Mouse (Mus musculus) gastrocnemius, adult 2 months (tissue): Measurements from ENCODE around the gene Tradd. TPM values are rescaled to one million over a fixed set of nuclear protein-coding genes. Genes with fewer than 3 reads are reported as not detected.
"Not testable (repeated sequence)": the region's sequence is repeated elsewhere in the genome, so short reads cannot be mapped to it uniquely, and the experiment has no call there.

Source experiments
- DNase-seq: peaks from one replicate; pipeline ENCODE4 v3.0.0; 2022
- H3K27ac ChIP-seq: fragments of 200-600 bp; 2 replicates; pipeline ENCODE4 v1.8.1; 2022; ENCODE audit warnings: mild to moderate bottlenecking
- H3K4me3 ChIP-seq: fragments of 200-600 bp; 2 replicates; pipeline ENCODE4 v1.8.1; 2022; ENCODE audit warnings: mild to moderate bottlenecking, moderate library complexity
- CTCF ChIP-seq: fragments of 200-600 bp; IDR thresholded peaks from 2 replicates; pipeline ENCODE4 v1.8.1; 2022; ENCODE audit warnings: antibody characterized with exemption, mild to moderate bottlenecking, moderate library complexity
- intact Hi-C: fragments of 180-260 bp; cut with DNase I; formaldehyde crosslinking; loops from one replicate; pipeline ENCODE4 v1.15.1; 2025
- total RNA-seq, 2 experiments: library from RNA; stranded (reverse); gene quantifications; 2 replicates each; pipeline ENCODE4 v1.2.3; 2021

The Tradd gene
- total RNA-seq, 2 experiments from 2014 or later: 2.4 to 2.9 TPM

- intact Hi-C loops: no loop called here
- Histone ChIP-seq H3K27ac (no peak overlapping the region), H3K4me3 (no peak overlapping the region)
- TF ChIP-seq CTCF: no peak
- no peak for DNase-seq
These were observed 23.4 kb downstream of the Tradd start for GRCm38 (mm10) chr8:105241016-105241415.

- TF ChIP-seq CTCF: no peak
- Histone ChIP-seq H3K27ac (no peak overlapping the region), H3K4me3 (no peak overlapping the region)
- intact Hi-C loops: no loop called here
- DNase-seq: no peak
These were observed 26.8 kb downstream of the Tradd start for GRCm38 (mm10) chr8:105237442-105238142.

- no peak for TF ChIP-seq CTCF
- Histone ChIP-seq H3K4me3 (no peak overlapping the region), H3K27ac (peak overlapping the region; percentile 86)
- no peak for DNase-seq
- intact Hi-C loops: no loop called here
These were observed 29.2 kb downstream of the Tradd start for GRCm38 (mm10) chr8:105235206-105235605.

GRCm38 (mm10) chr8:105233126-105233935 lies 31.1 kb downstream of the Tradd start:
- intact Hi-C loops: no loop called here
- H3K27ac ChIP-seq: peak overlapping the region; percentile 86
- DNase-seq: no peak
- TF ChIP-seq CTCF: no peak
- H3K4me3 ChIP-seq: no peak overlapping the region

- DNase-seq, H3K4me3 ChIP-seq, intact Hi-C loops: not testable (repeated sequence)
- peak overlapping the region; percentile 86; the same call in 1 of the 2 replicates for H3K27ac ChIP-seq
These were observed 32.1 kb downstream of the Tradd start for GRCm38 (mm10) chr8:105232321-105232693.

GRCm38 (mm10) chr8:105231503-105232320 lies 32.7 kb downstream of the Tradd start:
- Histone ChIP-seq H3K4me3 (no peak overlapping the region), H3K27ac (peak overlapping the region; percentile 69)
- intact Hi-C loops: no loop called here
- TF ChIP-seq CTCF: no peak
- DNase-seq: no peak

GRCm38 (mm10) chr8:105225917-105226316 lies 38.5 kb downstream of the Tradd start:
- intact Hi-C loops: no loop called here
- H3K27ac ChIP-seq: peak overlapping the region; percentile 95
- DNase-seq: no peak

GRCm38 (mm10) chr8:105225272-105225593 lies 39.2 kb downstream of the Tradd start:
- no peak for TF ChIP-seq CTCF
- no peak for DNase-seq
- Histone ChIP-seq H3K27ac (peak overlapping the region; percentile 95), H3K4me3 (peak overlapping the region; percentile 93)
- intact Hi-C loops: no loop called here

More at GRCm38 (mm10) chr8:105225917-105226316, 38.5 kb downstream of the Tradd start:
- peak overlapping the region; percentile 93 for H3K4me3 ChIP-seq
- no peak for TF ChIP-seq CTCF

- Histone ChIP-seq H3K4me3 (peak within 1 kb of the TSS; percentile 93), H3K27ac (peak within 1 kb of the TSS; percentile 95)
- TF ChIP-seq CTCF: no peak
- intact Hi-C loops: loop anchor here (5.0 kb wide), 1 partner anchor 52 kb away; the partner anchor contains the start of gene Cbfb
- DNase-seq: peak; percentile 96
These were observed 39.8 kb downstream of the Tradd start, which contains the start of gene D230025D16Rik for GRCm38 (mm10) chr8:105224413-105225271. Gene D230025D16Rik (plus strand): TSS chr8:105225145.

GRCm38 (mm10) chr8:105223850-105224249 lies 40.6 kb downstream of the Tradd start:
- TF ChIP-seq CTCF: no peak
- peak overlapping the region; percentile 93 for H3K4me3 ChIP-seq
- intact Hi-C loops: loop anchor here (5.0 kb wide), 1 partner anchor 52 kb away; the partner anchor contains the start of gene Cbfb
- DNase-seq: peak; percentile 65
- peak overlapping the region; percentile 95 for H3K27ac ChIP-seq

GRCm38 (mm10) chr8:105217926-105218522 lies 46.4 kb downstream of the Tradd start:
- H3K27ac ChIP-seq: no peak overlapping the region
- intact Hi-C loops: loop anchor here (1.0 to 5.0 kb wide), 3 partner anchors 61 to 96 kb away; no protein-coding TSS in a partner anchor
- H3K4me3 ChIP-seq: no peak overlapping the region
- TF ChIP-seq CTCF: peak; percentile 79
- no peak for DNase-seq
